Mouse (Mus musculus) midbrain, embryonic 12.5 days (tissue): ENCODE measurements around the gene Col5a1. TPM values are rescaled to one million over a fixed set of nuclear protein-coding genes. Genes with fewer than 3 reads are reported as not detected.
A peak's percentile ranks its signal among the peaks of the same experiment; 100 is the strongest.

ENCODE experiments used
- ATAC-seq: fragments of 200-750 bp; cut with Nextera tagmentation; 2 replicates; pipeline ENCODE4 v1.8.0; 2017; ENCODE audit warnings: low read depth, moderate TSS enrichment, moderate library complexity; ENCODE audit not compliant: low FRiP score
- H3K27ac ChIP-seq: fragments of 300-500 bp; sonication (generic); replicated peaks from 2 replicates; pipeline ENCODE4 v1.5.1; 2016; ENCODE audit warnings: mild to moderate bottlenecking
- H3K27me3 ChIP-seq: fragments of 300-500 bp; sonication (generic); 2 replicates; pipeline ENCODE4 v1.6.1; 2016; ENCODE audit warnings: mild to moderate bottlenecking
- H3K36me3 ChIP-seq: fragments of 300-500 bp; sonication (generic); 2 replicates; pipeline ENCODE4 v1.6.1; 2016
- H3K4me1 ChIP-seq: fragments of 300-500 bp; sonication (generic); 2 replicates; pipeline ENCODE4 v1.6.1; 2016
- H3K4me2 ChIP-seq: fragments of 300-500 bp; sonication (generic); replicated peaks from 2 replicates; pipeline ENCODE4 v1.6.1; 2016; ENCODE audit warnings: mild to moderate bottlenecking, moderate library complexity
- H3K4me3 ChIP-seq: fragments of 300-500 bp; sonication (generic); 2 replicates; pipeline ENCODE4 v1.5.1; 2016; ENCODE audit warnings: mild to moderate bottlenecking
- H3K9ac ChIP-seq: fragments of 300-500 bp; sonication (generic); replicated peaks from 2 replicates; pipeline ENCODE4 v1.6.1; 2016; ENCODE audit warnings: mild to moderate bottlenecking, moderate library complexity
- H3K9me3 ChIP-seq: fragments of 300-500 bp; sonication (generic); 2 replicates; pipeline ENCODE4 v1.6.1; 2016; ENCODE audit warnings: mild to moderate bottlenecking
- WGBS: fragments of 180-500 bp; shearing (Covaris S2); methylation state at CpG from one replicate; pipeline ENCODE4 v1.1.7; 2016; 5-methylcytosine and 5-hydroxymethylcytosine counted together
- polyA plus RNA-seq: library from polyadenylated mRNA; unstranded; fragments of >200 nt; fragmentation: Nextera tagmentation; extraction: Ambion mirVana; gene quantifications from 2 replicates; pipeline ENCODE4 v1.2.1, GENCODE M21; 2016

The Col5a1 gene
- polyA plus RNA-seq: 25.3 and 35.8 TPM in 2 replicates

GRCm38 (mm10) chr2:27886148-27886551, at the start of gene Col5a1:
Gene Col5a1, plus strand, starts transcription at chr2:27886425.
- Histone ChIP-seq H3K9me3 (no peaks in the 10 kb centered on the region), H3K27ac (peak within 1 kb of the TSS; percentile 72), H3K4me1 (peaks cover 38% of the 10 kb centered on the region)

GRCm38 (mm10) chr2:27838112-27838511, 48.1 kb upstream of the Col5a1 start:
- no peak overlapping the region for H3K4me3 ChIP-seq
- H3K27ac ChIP-seq: peak overlapping the region; percentile 16
- no peaks in the 10 kb centered on the region for H3K36me3 ChIP-seq
- no peaks in the 10 kb centered on the region for H3K9me3 ChIP-seq
- no peak overlapping the region for H3K4me2 ChIP-seq
- peak; percentile 56; the same call in 1 of the 2 replicates for ATAC-seq
- WGBS: 16% methylated on average over 9 of the region's 9 CpGs
- peaks cover 40% of the 10 kb centered on the region for H3K4me1 ChIP-seq
- H3K27me3 ChIP-seq: no peaks in the 10 kb centered on the region
- no peak overlapping the region for H3K9ac ChIP-seq

More at GRCm38 (mm10) chr2:27886148-27886551, at the start of gene Col5a1:
- Histone ChIP-seq H3K9ac (peak within 1 kb of the TSS; percentile 71), H3K27me3 (peaks cover 52% of the 10 kb centered on the region), H3K4me2 (peak within 1 kb of the TSS; percentile 95), H3K4me3 (peak within 1 kb of the TSS; percentile 64), H3K36me3 (no peaks in the 10 kb centered on the region)
- under 1% methylated on average over 38 of the region's 45 CpGs for WGBS
- peak; percentile 91 for ATAC-seq

- no peak overlapping the region for H3K9ac ChIP-seq
- H3K27me3 ChIP-seq: no peaks in the 10 kb centered on the region
- H3K27ac ChIP-seq: no peak overlapping the region
- no peaks in the 10 kb centered on the region for H3K9me3 ChIP-seq
- H3K4me3 ChIP-seq: no peak overlapping the region
- H3K36me3 ChIP-seq: no peaks in the 10 kb centered on the region
- no peak for ATAC-seq
- peaks cover 22% of the 10 kb centered on the region for H3K4me1 ChIP-seq
- 71% methylated on average over 3 of the region's 3 CpGs for WGBS
- no peak overlapping the region for H3K4me2 ChIP-seq
Measured at GRCm38 (mm10) chr2:27840890-27841289, 45.3 kb upstream of the Col5a1 start.

- Histone ChIP-seq H3K4me2 (no peak overlapping the region), H3K27ac (no peak overlapping the region), H3K4me1 (peaks cover 10% of the 10 kb centered on the region), H3K9me3 (no peaks in the 10 kb centered on the region), H3K4me3 (no peak overlapping the region), H3K36me3 (no peaks in the 10 kb centered on the region), H3K27me3 (no peaks in the 10 kb centered on the region), H3K9ac (no peak overlapping the region)
- 75% methylated on average over 13 of the region's 13 CpGs for WGBS
- no peak for ATAC-seq
Measured at GRCm38 (mm10) chr2:27842893-27843292, 43.3 kb upstream of the Col5a1 start.

- no peak overlapping the region for H3K27ac ChIP-seq
- H3K4me2 ChIP-seq: no peak overlapping the region
- H3K36me3 ChIP-seq: no peaks in the 10 kb centered on the region
- H3K27me3 ChIP-seq: no peaks in the 10 kb centered on the region
- WGBS: 93% methylated on average over 4 of the region's 4 CpGs
- H3K9ac ChIP-seq: no peak overlapping the region
- no peak for ATAC-seq
- no peak overlapping the region for H3K4me3 ChIP-seq
- no peaks in the 10 kb centered on the region for H3K4me1 ChIP-seq
- no peaks in the 10 kb centered on the region for H3K9me3 ChIP-seq
Measured at GRCm38 (mm10) chr2:27844885-27845284, 41.3 kb upstream of the Col5a1 start.

- Histone ChIP-seq H3K36me3 (no peaks in the 10 kb centered on the region), H3K27ac (no peak overlapping the region), H3K4me3 (no peak overlapping the region), H3K9me3 (no peaks in the 10 kb centered on the region), H3K4me2 (no peak overlapping the region), H3K9ac (no peak overlapping the region), H3K27me3 (no peaks in the 10 kb centered on the region), H3K4me1 (no peaks in the 10 kb centered on the region)
- 66% methylated on average over 5 of the region's 5 CpGs for WGBS
- ATAC-seq: no peak
Measured at GRCm38 (mm10) chr2:27847001-27847400, 39.2 kb upstream of the Col5a1 start.

GRCm38 (mm10) chr2:27847851-27848435, 38.3 kb upstream of the Col5a1 start:
- Histone ChIP-seq H3K4me1 (no peaks in the 10 kb centered on the region), H3K4me3 (no peak overlapping the region), H3K9ac (no peak overlapping the region), H3K27ac (no peak overlapping the region), H3K27me3 (no peaks in the 10 kb centered on the region), H3K9me3 (no peaks in the 10 kb centered on the region), H3K36me3 (no peaks in the 10 kb centered on the region), H3K4me2 (no peak overlapping the region)
- 68% methylated on average over 7 of the region's 7 CpGs for WGBS
- ATAC-seq: no peak

- H3K4me3 ChIP-seq: no peak overlapping the region
- H3K4me2 ChIP-seq: no peak overlapping the region
- ATAC-seq: no peak
- H3K36me3 ChIP-seq: no peaks in the 10 kb centered on the region
- no peaks in the 10 kb centered on the region for H3K27me3 ChIP-seq
- no peak overlapping the region for H3K9ac ChIP-seq
- H3K27ac ChIP-seq: no peak overlapping the region
- H3K4me1 ChIP-seq: no peaks in the 10 kb centered on the region
- H3K9me3 ChIP-seq: no peaks in the 10 kb centered on the region
- 85% methylated on average over 5 of the region's 5 CpGs for WGBS
Measured at GRCm38 (mm10) chr2:27848466-27848865, 37.8 kb upstream of the Col5a1 start.

- H3K4me1 ChIP-seq: peaks cover 13% of the 10 kb centered on the region; the same call in 1 of the 2 replicates
- no peak overlapping the region for H3K4me3 ChIP-seq
- no peaks in the 10 kb centered on the region for H3K9me3 ChIP-seq
- no peak overlapping the region for H3K27ac ChIP-seq
- no peaks in the 10 kb centered on the region for H3K36me3 ChIP-seq
- peak overlapping the region; percentile 24; the same call in 1 of the 2 replicates for H3K9ac ChIP-seq
- ATAC-seq: no peak
- H3K27me3 ChIP-seq: no peaks in the 10 kb centered on the region
- WGBS: 63% methylated on average over 9 of the region's 9 CpGs
- H3K4me2 ChIP-seq: no peak overlapping the region
Measured at GRCm38 (mm10) chr2:27858348-27858903, 27.8 kb upstream of the Col5a1 start.

GRCm38 (mm10) chr2:27861576-27862238, 24.5 kb upstream of the Col5a1 start:
- 91% methylated on average over 9 of the region's 9 CpGs for WGBS
- no peaks in the 10 kb centered on the region for H3K9me3 ChIP-seq
- no peak overlapping the region for H3K27ac ChIP-seq
- no peaks in the 10 kb centered on the region for H3K36me3 ChIP-seq
- peaks cover 13% of the 10 kb centered on the region; the same call in 1 of the 2 replicates for H3K4me1 ChIP-seq
- H3K4me3 ChIP-seq: no peak overlapping the region
- H3K9ac ChIP-seq: no peak overlapping the region
- no peak for ATAC-seq
- no peak overlapping the region for H3K4me2 ChIP-seq
- H3K27me3 ChIP-seq: no peaks in the 10 kb centered on the region

- H3K4me3 ChIP-seq: no peak overlapping the region
- WGBS: 82% methylated on average over 18 of the region's 18 CpGs
- H3K36me3 ChIP-seq: no peaks in the 10 kb centered on the region
- H3K4me1 ChIP-seq: 0 out of 2 replicates have a peak, but pooled peaks cover 6% of the 10 kb centered on the region
- H3K4me2 ChIP-seq: no peak overlapping the region
- H3K27ac ChIP-seq: no peak overlapping the region
- H3K9ac ChIP-seq: no peak overlapping the region
- no peaks in the 10 kb centered on the region for H3K27me3 ChIP-seq
- ATAC-seq: no peak
- H3K9me3 ChIP-seq: no peaks in the 10 kb centered on the region
Measured at GRCm38 (mm10) chr2:27864491-27865365, 21.5 kb upstream of the Col5a1 start.
